Mouse (Mus musculus) layer of hippocampus, postnatal 25 days (tissue): ENCODE data around the gene Kat6b. TPM values are rescaled to one million over a fixed set of nuclear protein-coding genes. Genes with fewer than 3 reads are reported as not detected.
A peak's percentile ranks its signal among the peaks of the same experiment; 100 is the strongest.
"Not testable (repeated sequence)": the region's sequence is repeated elsewhere in the genome, so short reads cannot be mapped to it uniquely, and the experiment has no call there.

Experiments
- DNase-seq, 2 experiments: peaks; one replicate each; pipeline ENCODE4 v3.0.0; 2022; ENCODE audit warnings: mixed read lengths in 2 of 2, low spot score in 1 of 2; ENCODE audit errors: extremely low spot score in 1 of 2
- total RNA-seq, 2 experiments: library from RNA; stranded (reverse); gene quantifications; 2 replicates each; pipeline ENCODE4 v1.2.3; 2021

Kat6b gene
- total RNA-seq, 2 experiments from 2014 or later: 70.0 to 83.4 TPM

GRCm38 (mm10) chr14:21636548-21636947 lies 155.3 kb downstream of the Kat6b start:
- no peak for DNase-seq

GRCm38 (mm10) chr14:21640806-21641435 lies 159.7 kb downstream of the Kat6b start:
- no peak for DNase-seq

- DNase-seq: no peak
Measured at GRCm38 (mm10) chr14:21653813-21654212, 172.6 kb downstream of the Kat6b start.

- no peak for DNase-seq
Measured at GRCm38 (mm10) chr14:21659155-21659554, 177.9 kb downstream of the Kat6b start.

GRCm38 (mm10) chr14:21659652-21660051 lies 178.4 kb downstream of the Kat6b start:
- DNase-seq: peak in 1 of 2 experiments; percentile 67

GRCm38 (mm10) chr14:21662465-21663142 lies 181.4 kb downstream of the Kat6b start:
- DNase-seq: no peak

GRCm38 (mm10) chr14:21669218-21669617 lies 188.0 kb downstream of the Kat6b start:
- no peak for DNase-seq

- DNase-seq: no peak
Measured at GRCm38 (mm10) chr14:21669633-21670421, 188.6 kb downstream of the Kat6b start.

GRCm38 (mm10) chr14:21670422-21671006 lies 189.3 kb downstream of the Kat6b start:
- DNase-seq: not testable (repeated sequence)

GRCm38 (mm10) chr14:21673100-21673499 lies 191.9 kb downstream of the Kat6b start:
- no peak for DNase-seq

GRCm38 (mm10) chr14:21674471-21674870 lies 193.2 kb downstream of the Kat6b start:
- DNase-seq: no peak

GRCm38 (mm10) chr14:21676223-21676622 lies 195.0 kb downstream of the Kat6b start:
- no peak for DNase-seq

- DNase-seq: peak in 1 of 2 experiments; percentile 69
Measured at GRCm38 (mm10) chr14:21678509-21679285, 197.5 kb downstream of the Kat6b start.

GRCm38 (mm10) chr14:21679631-21680201 lies 198.5 kb downstream of the Kat6b start:
- DNase-seq: no peak

GRCm38 (mm10) chr14:21682681-21683129 lies 201.5 kb downstream of the Kat6b start:
- no peak for DNase-seq

- DNase-seq: no peak
Measured at GRCm38 (mm10) chr14:21683834-21684233, 202.6 kb downstream of the Kat6b start.

GRCm38 (mm10) chr14:21685411-21686146 lies 204.3 kb downstream of the Kat6b start:
- no peak for DNase-seq

GRCm38 (mm10) chr14:21686376-21687279 lies 205.4 kb downstream of the Kat6b start:
- no peak for DNase-seq
